Mouse (Mus musculus): ENCODE data around the gene Tent5d.

The Tent5d gene

DNA sequence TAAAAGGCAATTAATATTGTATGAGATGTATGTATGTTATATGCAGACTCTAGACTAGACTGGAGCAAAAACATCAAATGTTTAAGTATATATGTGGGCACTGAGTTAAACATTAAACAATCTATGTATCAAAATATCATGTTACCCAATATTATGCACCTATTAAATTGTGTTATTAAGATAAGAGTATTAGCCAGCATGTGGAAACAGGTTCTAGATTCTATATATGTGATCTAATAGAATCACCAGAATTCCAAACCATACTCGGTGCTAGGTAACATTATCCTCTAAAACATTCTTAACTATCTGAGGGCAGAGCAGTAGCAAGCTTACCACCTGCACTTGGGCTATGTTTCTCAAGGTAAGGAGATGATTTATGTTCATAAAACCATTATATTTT is at the start of gene Tent5d:
Gene Tent5d (plus strand): TSS at position 301 of the 400 bp plus-strand sequence.
- no peak for DNase-seq (ENCODE audit: low spot score)

DNA sequence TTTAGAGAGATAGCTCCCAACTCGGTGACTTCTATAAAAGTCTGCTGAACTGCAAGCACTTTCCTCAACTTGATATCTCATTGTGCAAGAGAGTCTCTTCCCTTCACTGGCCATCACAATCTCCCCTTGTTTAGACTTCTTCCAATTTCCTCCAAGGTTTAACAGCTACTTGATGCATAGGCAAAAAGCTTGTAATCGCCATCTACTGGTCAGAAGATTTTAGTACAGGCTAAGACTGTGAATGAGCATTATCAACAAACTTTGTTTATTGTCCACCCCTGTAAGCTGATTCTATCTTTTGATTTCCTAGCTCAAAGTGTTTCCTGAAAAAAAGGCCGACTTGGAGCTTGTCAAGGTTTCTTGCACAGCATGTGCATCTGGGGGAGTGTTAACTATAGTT is 24.5 kb upstream of the Tent5d start:
- peak; percentile 21 for DNase-seq (ENCODE audit: low spot score)

DNA sequence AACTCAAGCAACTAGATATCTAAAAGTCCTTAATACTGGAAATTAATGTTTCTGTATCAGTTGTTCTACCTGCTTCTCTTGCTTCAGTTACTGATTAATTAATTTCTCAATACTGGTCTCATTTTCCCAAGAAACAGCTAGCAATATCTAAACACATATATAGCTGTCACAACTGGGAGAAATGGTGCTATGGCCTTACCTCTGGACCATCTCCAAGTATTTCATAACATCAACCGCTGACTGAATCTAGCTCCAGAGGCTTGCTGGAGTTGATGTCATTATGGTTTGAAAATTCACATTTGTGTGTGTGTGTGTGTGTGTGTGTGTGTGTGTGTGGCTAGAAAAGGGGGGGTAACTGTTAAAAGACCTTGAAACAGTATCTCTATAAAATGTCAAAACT is 2.3 kb upstream of the Tent5d start:
- no peak for DNase-seq (ENCODE audit: low spot score)

- DNase-seq (ENCODE audit: low spot score) = no peak
Observed at GRCm38 (mm10) chrX:107790750-107791493, 1.5 kb upstream of the Tent5d start.

GRCm38 (mm10) chrX:107795785-107796184 is 3.4 kb downstream of the Tent5d start:
- no peak for DNase-seq (ENCODE audit: low spot score)

GRCm38 (mm10) chrX:107796919-107797318 is 4.5 kb downstream of the Tent5d start:
- no peak for DNase-seq (ENCODE audit: low spot score)

GRCm38 (mm10) chrX:107812120-107812519 is 19.7 kb downstream of the Tent5d start:
- no peak for DNase-seq (ENCODE audit: low spot score)

- peak; percentile 4 for DNase-seq (ENCODE audit: low spot score)
Observed at GRCm38 (mm10) chrX:107815502-107816217, 23.3 kb downstream of the Tent5d start.

- DNase-seq (ENCODE audit: low spot score) = peak; percentile 91
Observed at GRCm38 (mm10) chrX:107816218-107816554, 23.8 kb downstream of the Tent5d start, which contains the start of gene 2610002M06Rik. Gene 2610002M06Rik (minus strand): TSS chrX:107816334.

GRCm38 (mm10) chrX:107816726-107817125 is 24.3 kb downstream of the Tent5d start:
- no peak for DNase-seq (ENCODE audit: low spot score)

- peak; percentile 43 for DNase-seq (ENCODE audit: low spot score)
Observed at GRCm38 (mm10) chrX:107858165-107858564, 65.8 kb downstream of the Tent5d start.
